Mouse (Mus musculus) lung, postnatal 10 days (tissue): ENCODE results near the gene Lpcat1.

Experiments
- DNase-seq: peaks from one replicate; pipeline ENCODE4 v3.0.0; 2021

Gene Lpcat1

DNA sequence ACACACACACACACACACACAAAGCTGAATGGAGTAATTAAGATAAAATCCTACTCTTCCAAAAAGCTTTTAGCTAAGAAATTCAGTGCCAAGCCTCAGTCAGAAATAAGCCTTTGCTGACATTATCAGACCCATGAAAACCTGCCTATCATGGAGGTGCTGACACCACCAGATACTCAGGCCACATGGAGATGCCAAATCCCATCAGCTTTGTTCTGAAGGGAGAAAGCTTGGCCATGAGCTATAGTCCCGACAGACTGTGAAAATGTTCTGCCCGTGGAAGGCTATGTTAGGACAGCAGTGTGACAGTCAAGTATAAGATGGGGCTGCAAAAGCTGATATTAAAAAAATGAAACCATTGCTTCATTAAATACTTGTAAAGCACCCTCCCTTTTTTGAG, 19.5 kb upstream of the Lpcat1 start:
- no peak for DNase-seq

DNA sequence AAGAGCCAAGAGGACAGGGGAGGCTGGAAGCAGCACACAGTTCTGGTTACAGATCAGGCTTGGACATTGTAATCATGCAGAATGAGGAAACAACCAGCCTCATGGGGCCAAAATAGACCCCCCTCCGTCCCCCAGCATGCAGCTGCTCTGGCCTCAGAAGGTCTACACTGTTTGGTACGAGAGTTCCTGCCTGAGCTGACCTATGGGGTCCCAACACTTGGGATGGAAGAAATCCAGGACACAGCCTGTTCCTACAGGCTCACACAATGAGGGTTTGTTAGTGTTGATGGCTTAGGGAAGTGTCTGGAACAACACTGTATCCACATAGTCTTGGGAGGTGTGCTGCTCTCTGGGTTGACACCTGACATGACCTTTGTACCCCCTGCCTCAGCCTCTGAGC, 18.8 kb upstream of the Lpcat1 start:
- peak; percentile 39 for DNase-seq

DNA sequence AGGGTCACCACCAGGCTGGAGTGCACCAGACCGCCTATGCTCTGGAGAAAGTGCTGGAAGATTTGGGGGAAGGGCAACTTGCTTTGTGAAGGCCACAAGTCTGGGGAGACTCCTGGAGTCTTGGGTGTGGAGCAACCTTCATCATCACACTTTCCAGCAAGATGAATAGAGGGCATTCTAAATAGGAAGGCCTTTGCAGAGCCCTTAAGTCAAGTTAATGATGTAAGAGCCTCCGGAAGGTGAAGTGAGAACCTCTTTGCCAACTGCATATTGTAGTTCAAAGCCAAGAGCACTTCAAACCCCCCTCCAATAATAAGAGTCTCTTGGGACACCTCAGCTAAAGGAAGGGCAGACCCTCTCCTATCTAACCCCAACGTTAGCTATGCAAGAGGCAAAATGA, 18.3 kb upstream of the Lpcat1 start:
- peak; percentile 49 for DNase-seq

DNA sequence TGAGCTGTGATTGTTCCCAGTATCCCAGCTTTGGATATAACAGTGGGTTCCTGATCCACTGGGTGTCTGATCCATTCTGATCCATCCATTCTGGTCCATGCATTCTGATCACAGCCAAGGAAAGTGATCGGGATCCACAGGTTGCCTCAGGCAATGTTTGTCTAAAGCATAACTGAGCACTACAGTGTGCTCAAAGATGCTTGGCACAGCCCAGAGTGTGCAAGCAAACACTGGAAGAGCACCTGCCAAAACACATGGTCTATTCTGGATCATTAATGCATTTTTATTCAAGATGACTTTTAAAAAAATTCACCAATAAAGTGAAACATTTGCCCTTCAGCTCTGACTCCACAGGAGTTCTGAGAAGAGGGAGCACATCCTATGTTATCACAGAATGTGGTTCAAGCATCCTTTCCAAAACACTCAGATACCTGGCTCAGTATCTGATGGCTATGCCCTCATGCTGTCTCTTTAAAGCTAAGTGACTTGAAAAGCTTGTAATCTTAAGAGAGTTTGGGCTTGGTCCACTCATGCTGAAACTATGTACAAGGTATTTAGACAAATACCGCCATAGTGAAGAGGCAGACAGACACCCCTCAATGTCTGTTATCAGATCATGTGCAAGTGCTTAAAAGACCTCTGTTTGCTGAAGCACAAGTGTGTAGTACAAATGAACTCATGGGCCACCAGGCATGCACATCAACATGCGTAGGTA, 13.3 kb upstream of the Lpcat1 start:
- DNase-seq: peak; percentile 28

DNA sequence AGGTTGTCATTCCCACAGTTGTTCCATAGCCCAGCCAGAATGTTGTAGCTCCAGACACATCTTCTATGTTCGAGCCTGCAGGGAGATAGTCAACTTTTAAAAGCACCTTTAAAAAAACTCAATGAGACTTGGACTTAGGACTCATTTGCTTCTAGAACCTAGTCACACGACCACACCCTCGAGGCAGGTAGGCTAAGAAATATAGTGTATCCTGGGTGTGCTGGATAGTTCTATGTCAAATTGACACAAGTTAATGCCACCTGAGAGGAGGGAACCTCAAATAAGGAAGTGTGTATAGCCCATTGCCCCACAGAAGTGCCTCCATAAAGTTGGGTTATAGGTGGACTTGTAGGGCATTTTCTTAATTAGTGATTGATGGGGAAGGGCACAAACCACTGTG, 11.7 kb upstream of the Lpcat1 start:
- no peak for DNase-seq

DNA sequence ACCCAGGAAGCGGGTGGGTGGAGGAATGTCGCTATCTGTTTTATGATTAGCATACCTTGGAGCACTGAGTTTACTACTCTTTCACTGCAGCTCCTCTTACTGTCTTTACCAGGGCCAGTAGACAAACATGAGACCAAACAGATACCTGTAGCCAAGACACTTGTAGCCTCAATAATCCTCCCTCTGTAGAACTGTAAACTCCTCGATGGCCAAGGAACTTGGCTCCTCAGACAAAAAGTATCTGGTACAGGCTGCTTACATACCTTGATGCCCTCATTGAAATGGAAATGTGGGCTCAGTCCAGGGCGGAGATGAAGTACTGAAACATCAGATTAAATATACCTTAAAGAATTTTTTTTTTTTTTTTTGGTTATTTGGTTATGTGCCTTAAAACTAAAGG, 9.7 kb upstream of the Lpcat1 start:
- DNase-seq: no peak

DNA sequence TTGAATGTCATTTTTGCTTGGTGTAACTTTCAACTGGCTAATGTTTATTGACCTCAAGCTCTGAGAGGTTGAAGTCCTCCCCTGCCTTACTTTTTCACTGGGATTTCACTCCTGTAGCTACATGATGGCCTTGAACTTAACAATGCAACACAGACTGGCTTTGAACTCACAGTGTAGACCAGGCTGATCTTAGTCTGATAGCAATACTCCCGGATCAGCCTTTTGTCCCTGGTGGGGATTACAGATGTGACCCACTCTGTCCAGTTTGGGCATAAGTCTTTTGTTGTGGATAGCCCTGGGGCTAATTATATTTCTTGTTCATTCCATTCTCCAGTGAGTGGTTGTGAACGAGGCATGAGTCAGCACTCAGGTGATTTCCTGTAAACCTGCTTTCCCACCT, 9.3 kb upstream of the Lpcat1 start:
- no peak for DNase-seq

DNA sequence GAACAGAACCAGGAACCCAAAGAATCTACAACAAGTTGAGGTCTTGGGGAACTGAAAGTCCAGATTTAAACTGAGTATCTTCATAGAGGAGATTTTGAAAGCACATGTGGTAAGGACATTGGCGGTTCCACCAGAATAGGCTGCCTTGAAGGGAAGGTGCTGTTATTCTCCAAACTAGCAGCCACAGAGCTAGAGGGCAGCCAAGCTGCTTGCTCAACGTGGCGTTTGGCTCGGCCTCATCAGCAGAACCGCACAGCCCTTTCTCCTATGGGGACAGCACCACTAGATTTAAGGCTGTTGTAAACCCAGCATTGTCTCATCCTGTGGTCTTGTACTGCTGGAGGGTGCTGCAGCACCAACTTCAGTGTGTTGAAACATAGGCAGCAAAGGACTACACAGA, 8.3 kb upstream of the Lpcat1 start:
- DNase-seq: no peak

DNA sequence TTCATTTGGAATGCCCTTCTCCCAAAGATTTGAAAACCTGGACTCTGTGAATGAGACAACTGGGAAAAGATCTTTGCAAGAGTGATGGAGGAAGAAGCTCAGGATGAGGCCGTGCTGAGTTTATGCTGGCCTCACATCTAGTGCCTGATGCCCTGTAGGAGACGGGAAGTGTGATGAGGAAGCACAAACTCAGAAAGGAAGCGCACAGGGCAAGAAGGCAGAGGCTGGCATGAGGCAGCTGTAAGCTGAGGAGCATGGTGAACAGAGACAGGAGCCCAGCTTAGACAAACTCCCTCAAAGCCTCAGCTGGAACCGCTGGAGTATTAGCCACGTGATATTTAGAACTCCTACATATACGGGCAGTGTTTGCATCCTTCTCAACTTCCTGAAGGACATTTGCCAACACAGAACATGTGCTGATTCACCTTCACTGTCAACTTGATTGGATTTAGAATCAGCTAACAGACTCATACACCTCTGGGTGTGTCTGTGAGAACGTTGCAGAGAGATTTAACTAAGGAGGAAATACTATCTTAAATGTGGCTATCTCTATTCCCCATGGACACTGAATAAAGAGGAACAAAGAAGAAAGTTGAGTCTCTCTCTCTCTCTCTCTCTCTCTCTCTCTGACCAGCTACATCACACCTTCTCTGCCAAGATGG, 7.7 kb upstream of the Lpcat1 start:
- DNase-seq: no peak

DNA sequence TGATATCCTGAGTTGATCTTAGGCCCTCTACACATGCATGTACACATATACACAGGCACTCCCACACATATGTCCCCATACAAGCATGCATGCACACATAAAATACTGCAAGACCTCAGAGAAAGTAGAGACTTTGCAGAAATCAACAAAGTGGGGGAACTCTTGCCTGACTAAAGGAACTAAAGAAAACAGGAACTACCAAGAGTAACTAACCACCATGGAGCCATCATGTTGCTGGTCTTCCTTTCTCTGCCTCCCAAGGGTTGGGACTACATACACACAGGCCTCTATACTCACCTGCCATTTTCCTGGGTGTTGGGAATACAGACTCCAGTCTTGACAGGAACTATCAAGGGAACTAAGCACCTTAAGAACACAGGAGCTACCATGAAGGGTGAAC, 5.4 kb upstream of the Lpcat1 start:
- no peak for DNase-seq

DNA sequence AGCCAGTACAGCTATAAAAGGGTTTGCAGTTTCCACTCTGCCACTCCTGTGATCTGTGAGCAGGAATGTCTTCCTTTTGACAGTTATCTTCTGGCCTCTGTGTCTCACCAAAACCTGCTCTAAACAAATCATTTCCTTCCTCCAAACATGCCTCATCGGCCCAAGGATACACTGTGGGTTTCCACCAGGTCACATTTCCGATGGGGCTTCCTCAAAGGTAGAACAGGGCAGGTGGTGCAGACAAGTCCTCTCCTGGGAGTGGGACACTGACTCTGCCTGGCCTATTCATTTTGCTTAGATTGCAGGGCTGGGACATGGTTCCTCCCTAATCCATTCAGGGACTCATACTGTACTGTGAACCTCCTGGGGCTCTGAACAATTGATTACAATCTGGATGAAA, 1.8 kb upstream of the Lpcat1 start:
- no peak for DNase-seq

DNA sequence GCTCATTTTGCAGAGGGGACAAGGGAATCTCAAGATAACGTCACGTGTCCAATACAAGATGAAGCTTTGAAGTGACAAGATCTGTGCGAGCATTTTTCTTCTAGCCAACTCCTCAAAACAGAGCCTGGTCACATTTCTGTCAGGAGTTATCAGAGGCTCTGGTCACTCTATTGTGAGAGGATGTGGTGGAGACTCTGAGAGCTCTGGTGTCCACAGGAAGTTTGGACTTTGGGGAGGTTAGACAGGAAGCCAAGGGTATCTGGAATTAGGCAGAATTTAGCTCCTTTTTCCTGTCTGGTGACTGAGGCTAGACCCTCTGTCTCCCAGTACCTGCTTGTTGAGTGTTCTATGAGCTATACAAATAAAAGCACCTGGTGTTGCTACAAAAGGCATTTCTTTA, 586 bp upstream of the Lpcat1 start:
- no peak for DNase-seq

DNA sequence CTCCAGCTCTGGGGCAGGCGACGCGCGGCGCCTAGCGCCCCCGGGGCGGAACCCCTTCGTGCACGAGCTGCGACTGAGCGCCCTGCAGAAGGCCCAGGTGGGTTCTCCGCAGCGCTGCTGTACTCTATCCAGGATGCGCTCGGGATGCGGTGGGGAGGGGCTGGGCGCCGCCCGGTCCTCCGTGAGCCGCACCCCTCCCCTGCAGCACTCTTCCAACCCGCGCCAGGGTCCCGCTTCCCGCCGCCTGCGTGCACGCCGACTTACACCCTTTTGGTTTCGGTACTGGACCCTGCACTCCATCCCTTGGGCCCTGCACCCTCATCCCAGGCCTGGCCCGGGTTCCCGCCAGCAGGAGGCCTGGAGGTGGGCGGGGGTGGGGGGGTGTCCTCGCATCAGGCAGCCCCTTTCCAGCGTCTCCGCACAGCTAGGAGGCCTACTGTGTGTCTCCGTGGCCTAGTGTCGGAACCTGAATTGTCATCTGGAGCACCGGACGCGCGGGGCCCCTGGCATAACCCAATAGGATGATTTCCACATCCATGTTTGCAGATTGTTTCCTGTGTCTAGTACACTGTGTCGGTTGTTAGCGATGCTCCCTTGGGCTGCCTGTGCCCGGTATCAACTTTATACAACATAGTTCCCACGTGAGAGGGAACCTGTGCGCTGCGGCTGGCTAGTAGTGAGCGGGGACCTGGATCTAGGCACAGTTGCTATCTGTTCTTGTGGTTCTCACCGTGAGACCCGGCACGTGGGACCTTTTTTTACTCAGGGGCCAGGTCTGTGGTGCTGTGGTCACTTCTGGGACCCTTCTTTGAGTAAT, 632 bp downstream of the Lpcat1 start:
- DNase-seq: peak; percentile 54

DNA sequence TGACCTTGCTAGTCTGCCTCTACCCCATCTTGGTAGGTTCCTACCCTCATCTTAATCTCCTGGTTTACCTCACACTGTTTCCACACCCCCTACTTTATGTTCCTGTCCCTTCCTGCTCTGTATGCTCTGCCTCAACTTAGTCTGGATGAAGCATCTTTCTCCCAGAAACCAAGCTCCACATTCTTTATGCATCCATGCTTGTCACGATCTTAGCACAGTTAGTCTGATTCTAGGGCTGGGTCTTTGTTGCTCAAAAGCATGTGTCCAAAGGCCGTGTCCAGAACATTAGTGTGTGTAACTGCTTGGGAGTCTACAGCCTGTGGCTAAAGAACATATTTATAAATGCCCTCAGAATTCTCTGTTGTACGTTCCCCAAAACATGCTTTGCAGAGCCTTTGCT, 1.8 kb downstream of the Lpcat1 start:
- DNase-seq: no peak

DNA sequence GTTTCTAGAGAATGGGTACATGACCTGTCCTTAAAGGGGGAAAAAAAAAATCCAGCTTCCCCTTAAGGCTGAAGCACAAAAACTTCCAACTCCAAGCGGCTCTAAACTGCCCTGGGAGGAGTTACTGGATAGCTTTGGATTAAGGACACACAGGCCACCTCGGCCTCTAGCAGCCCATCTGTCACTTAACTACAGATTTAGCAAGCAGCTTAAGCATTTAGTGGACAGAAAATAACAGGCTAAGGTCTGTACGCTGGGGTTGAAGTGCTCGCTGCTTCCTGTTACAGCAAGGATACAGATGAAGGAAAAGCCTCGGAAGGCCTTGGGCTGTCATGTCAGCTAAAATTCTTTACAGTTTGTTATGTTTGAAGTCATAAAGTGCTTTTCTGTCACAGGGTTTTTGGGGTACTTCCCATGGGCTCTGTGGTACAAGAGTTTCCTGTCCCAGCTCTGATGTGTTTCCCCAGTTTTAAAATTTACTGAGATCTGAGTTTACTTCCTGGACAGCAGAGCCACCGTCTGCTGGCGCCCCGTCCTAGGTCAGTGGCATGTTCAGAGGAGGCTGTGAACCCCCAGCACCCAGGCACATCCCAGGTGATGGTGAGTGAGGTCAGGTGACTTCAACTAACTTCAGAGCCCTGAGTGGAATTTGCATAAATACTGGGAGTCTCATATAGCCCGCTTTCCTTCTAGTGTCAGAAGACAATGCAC, 2.4 kb downstream of the Lpcat1 start:
- no peak for DNase-seq

DNA sequence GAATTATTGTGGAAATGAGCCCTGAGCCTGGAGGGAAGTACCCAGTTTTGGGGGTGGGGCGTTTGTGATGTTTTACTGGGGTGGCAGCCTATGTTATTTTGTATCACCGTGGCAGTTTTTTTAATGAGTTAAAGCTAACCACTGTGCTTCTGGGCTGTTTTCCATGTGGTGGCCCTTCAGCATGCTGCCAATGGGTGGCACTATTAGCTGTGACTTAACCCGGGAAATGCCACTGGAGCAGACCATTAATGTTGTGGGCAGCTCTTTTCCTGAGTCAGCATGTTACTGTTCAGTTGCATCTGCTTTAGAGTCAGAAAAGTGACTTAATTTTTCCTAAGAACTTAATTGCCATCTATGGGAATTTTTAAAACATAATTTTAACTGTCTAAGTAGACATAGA, 5.5 kb downstream of the Lpcat1 start:
- peak; percentile 45 for DNase-seq

DNA sequence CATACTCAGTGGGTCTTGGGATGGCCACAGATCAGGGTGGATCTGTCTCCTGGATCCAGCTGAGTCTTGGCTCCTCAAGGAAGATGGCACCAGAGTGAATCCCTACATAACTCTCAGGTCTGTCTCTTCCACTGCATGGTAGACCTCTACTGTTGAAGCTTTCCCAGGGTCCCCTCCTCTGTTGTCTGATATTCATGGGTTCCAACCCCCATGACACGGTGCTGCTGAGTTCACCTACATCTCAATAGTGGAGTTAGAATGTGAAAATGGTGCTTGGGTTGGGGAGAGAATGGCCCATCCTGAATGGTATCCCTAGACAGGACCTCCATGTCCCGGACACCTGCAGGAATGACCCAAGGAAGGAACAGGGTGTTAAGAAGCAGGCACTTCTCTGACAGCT, 6.7 kb downstream of the Lpcat1 start:
- DNase-seq: no peak

DNA sequence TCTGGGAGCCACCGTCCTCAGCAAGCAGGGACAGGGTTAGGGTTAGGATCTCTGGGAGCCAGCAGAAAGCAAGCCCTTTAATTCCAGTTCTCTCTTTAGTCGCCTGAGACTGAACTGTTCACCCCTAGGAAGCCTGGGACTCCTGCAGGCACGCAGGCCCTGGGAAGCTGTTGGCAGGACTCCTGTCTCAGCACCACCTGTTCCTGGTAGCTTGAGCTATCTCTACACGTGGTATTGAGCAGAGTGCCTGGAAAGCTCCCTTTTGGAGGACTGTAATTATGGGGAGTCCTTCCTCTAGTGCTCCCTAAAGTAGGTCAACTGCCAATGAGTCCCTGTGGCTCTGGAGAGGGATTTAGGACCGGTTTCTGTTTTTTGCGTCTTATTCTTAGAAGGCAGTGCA, 7.2 kb downstream of the Lpcat1 start:
- DNase-seq: no peak

DNA sequence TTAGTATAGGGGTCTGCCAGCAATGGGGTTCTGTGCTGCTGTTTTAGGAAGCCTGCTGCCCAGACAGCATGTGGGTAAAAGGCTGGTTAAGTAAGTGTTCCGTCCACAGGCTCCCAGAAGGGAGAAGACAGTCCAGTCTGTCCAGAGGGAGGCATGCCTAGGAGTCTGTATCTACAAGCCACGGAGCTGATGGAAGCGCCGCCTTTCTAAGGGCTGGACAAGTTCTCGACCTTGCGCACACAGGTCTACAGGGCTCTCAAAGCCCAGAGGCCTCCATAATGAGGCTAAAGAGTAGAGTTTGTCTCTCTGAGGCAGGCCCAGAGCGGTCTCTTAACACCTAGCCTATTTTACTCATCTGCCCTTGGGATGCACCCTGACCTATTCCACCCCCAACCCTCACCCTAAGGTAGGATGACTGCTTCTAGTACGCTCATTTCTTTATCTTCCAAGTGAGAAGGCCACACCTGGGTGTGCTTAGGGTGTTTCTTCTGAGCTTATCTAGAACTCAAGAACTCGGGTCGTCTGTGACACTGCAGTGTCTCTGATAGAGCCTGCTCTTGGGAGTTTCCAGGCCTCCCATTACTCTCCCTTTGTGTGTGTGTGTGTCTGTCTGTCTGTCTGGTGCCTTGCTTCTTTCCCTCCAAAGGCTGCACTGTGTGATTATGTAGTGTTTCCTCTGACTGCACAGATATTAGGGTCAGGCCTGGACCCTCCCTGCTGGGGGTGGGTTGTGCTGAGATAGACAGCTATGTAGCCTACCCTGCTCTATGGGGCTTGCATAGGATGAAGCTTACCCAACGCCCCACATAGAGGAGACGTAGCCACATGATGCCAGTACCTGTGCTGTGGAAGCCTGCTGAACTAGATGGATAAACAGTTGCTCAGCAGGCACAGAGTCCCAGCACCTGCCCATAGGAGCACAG, 8.3 kb downstream of the Lpcat1 start:
- DNase-seq: no peak

DNA sequence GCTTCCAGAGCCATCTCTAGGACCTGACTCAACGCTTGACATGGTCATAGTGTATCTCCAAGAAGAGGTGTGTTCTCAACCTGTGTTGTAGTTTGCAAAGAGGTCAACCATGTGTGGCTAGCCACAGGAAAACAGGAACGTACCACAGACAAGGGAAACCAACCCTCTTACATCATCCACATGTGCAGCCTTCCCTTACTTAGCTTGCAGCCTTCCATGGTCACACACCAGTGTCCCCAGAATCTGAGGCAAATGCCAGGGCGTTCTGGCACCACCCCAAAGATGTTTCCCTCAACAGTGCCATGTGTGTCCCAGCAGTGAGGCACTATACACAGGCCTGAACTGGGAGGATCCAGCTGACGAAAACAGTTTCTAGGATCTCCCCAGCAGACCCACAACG, 9.3 kb downstream of the Lpcat1 start:
- DNase-seq: peak; percentile 21

DNA sequence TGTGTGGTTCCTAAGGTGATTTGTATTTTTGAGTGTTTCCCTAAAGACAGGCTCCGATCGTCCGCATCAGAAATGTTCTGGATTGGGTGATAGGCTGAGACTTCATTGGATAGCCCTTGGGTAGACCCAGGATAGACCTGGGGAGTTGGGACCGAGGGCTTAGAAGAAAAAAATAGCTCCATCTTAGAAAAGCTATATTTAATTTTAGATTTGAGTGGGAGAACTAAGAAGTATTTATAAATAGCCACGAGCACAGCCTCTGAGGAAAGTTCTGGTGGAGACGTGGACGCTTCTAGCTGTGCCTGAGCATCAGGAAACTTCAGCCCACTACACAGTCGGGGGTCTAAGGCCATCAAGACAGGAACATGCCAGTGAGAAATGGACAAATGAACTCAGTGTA, 9.8 kb downstream of the Lpcat1 start:
- DNase-seq: no peak

DNA sequence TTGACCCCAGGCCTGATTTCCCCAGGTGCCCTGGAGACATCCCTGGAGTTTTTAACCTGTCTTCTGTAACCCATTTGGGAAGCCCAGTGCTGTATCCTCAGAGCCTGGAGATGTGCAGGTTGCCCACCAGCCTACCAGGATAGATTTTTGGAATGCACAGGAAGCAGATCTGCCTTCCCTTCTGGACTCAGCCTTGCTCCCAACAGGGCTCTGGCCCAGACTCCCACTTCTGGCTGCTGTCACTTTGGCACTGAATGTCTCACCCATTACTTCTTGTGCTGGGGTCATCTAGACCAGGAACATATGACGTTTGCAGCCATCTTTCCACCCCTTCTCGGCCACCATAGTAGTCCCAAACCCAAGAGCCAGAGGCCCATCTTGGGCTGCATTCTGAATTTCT, 10.8 kb downstream of the Lpcat1 start:
- no peak for DNase-seq
